Comparison of ENCODE assay signal across 9 mouse cellular contexts in the genomic region with DNA sequence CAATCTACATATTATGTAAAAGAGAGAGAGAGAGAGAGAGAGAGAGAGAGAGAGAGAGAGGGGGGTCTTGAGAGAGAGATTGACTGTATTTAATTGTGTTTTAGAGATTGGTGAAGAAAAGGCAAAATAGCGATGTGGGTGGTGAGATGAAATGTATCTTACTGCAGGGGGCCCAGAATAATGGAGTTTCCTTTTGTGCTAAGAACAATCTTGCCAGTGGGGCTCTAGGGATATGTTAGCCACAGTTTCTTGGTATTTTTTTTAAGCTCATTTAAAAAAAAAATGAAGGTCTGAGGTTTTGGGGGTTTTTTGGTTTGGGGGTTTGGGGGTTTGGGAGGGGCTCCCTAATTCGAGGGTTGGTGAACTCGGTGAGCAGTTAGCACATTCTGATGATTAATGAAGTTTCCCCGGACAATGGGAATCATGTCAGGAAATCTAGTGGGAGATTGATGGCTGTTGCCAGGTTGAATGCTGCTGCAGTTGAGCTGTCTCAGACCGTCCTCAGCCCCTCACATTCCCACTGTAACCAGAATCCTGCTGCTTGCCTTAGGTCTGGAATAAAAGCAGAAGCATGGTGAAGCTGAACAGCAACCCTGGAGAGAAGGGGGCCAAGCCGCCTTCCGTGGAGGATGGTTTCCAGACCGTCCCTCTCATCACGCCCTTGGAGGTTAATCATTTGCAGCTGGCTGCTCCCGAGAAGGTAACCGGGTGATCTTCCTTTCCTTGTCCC. TPM values are rescaled to one million over a fixed set of nuclear protein-coding genes. Genes with fewer than 3 reads are reported as not detected.
DNase-seq lines count a peak whose midpoint lies in the region; ATAC-seq lines count a peak whose summit lies in the region.
"Had no signal": no experiment of that assay in that cellular context is flagged by ENCODE, and none has a peak within 500 bp of the region (broad histone marks: within the 10 kb centered on the region; RNA-seq: fewer than 3 reads in every experiment).

No protein-coding gene starts in this region.

- 1% methylated on average over 11 of the region's 11 CpGs for WGBS in forebrain, embryonic 14.5 days
- 2% methylated on average over 11 of the region's 11 CpGs for WGBS in limb, embryonic 11.5 days

- H3K4me1 ChIP-seq in forebrain, embryonic 14.5 days (ENCODE audit: control insufficient read depth, insufficient read depth, low read length): peaks cover 22% of the 10 kb centered on the region
- H3K4me1 ChIP-seq in limb, embryonic 11.5 days (ENCODE audit: control insufficient read depth, insufficient read depth, low read length): peaks cover 10% of the 10 kb centered on the region; the same call in 1 of the 2 replicates

- peak overlapping the region; percentile 89 for H3K4me2 ChIP-seq in forebrain, embryonic 14.5 days (ENCODE audit: low read length)
- peak overlapping the region; percentile 21; the same call in 1 of the 2 replicates for H3K4me2 ChIP-seq in limb, embryonic 11.5 days (ENCODE audit: low read depth, severe bottlenecking)

- H3K4me3 ChIP-seq in forebrain, embryonic 14.5 days (ENCODE audit: low read depth, low read length): peak overlapping the region; percentile 53
- H3K4me3 ChIP-seq in limb, embryonic 11.5 days (ENCODE audit: low read depth, low read length): no peak overlapping the region

- peaks cover 33% of the 10 kb centered on the region for H3K36me3 ChIP-seq in forebrain, embryonic 14.5 days (ENCODE audit: control insufficient read depth, insufficient read depth, low read length)
- no peaks in the 10 kb centered on the region for H3K36me3 ChIP-seq in limb, embryonic 11.5 days (ENCODE audit: control insufficient read depth, insufficient read depth, low read length)

- peak overlapping the region; percentile 89 for H3K9ac ChIP-seq in forebrain, embryonic 14.5 days (ENCODE audit: low read length)
- H3K9ac ChIP-seq in limb, embryonic 11.5 days (ENCODE audit: low read length): no peak overlapping the region

- intact Hi-C loops in left cerebral cortex, postnatal 4 days (cut with DNase I): loop anchor here (2.0 to 5.0 kb wide), 2 partner anchors 106 to 159 kb away; no protein-coding TSS in a partner anchor
- intact Hi-C loops in left cerebral cortex, postnatal 14 days (cut with DNase I): loop anchor here (5.0 kb wide), 2 partner anchors 61 to 86 kb away; no protein-coding TSS in a partner anchor

- DNase-seq in left cerebral cortex, postnatal 4 days: peak; percentile 33
- DNase-seq in left cerebral cortex, postnatal 14 days (ENCODE audit: low spot score in 2 of 2): no peak
- peak; percentile 58 for DNase-seq in forebrain, embryonic 14.5 days (ENCODE audit: low spot score)
- DNase-seq in limb, embryonic 11.5 days (ENCODE audit: low spot score): no peak
- DNase-seq in thymus, postnatal 0 days (ENCODE audit: low spot score): peak; percentile 47
- no peak for DNase-seq in lung, postnatal 10 days
- DNase-seq in right cerebral cortex, adult 18-20 months: no peak

- no peaks in the 10 kb centered on the region for H3K27me3 ChIP-seq in forebrain, embryonic 14.5 days (replicated peaks; ENCODE audit: control insufficient read depth, insufficient read depth, low read length)
- H3K27me3 ChIP-seq in limb, embryonic 11.5 days (ENCODE audit: control insufficient read depth, insufficient read depth, low read length): no peaks in the 10 kb centered on the region

- no peak for ATAC-seq in forebrain, embryonic 14.5 days
- no peak for ATAC-seq in limb, embryonic 11.5 days (ENCODE audit: insufficient number of reproducible peaks, low FRiP score, low TSS enrichment, low read depth)
- ATAC-seq in granulocyte monocyte progenitor cell, adult 5-6 weeks (replicated peaks; ENCODE audit: poor library complexity, severe bottlenecking): no peak
- ATAC-seq: Patski had no signal

- peak overlapping the region; percentile 96 for H3K27ac ChIP-seq in forebrain, embryonic 14.5 days (ENCODE audit: low read depth, low read length)
- no peak overlapping the region for H3K27ac ChIP-seq in limb, embryonic 11.5 days (replicated peaks; ENCODE audit: low read depth, low read length)

- no peaks in the 10 kb centered on the region for H3K9me3 ChIP-seq in forebrain, embryonic 14.5 days (replicated peaks; ENCODE audit: control insufficient read depth, low read length)
- no peaks in the 10 kb centered on the region for H3K9me3 ChIP-seq in limb, embryonic 11.5 days (ENCODE audit: control insufficient read depth, low read length)

RNA-seq across cellular contexts. Expression of a gene that starts 1.1 kb away (rescaled TPM):
- 1,000 to 10,000 TPM in 1 of 2 experiments, 100 to 1,000 TPM in 1; 972 to 1,023 TPM for total RNA-seq in left cerebral cortex, postnatal 4 days (2021)
- 100 to 1,000 TPM; 759 to 774 TPM for total RNA-seq in left cerebral cortex, postnatal 14 days (2021)
- polyA plus RNA-seq in forebrain, embryonic 14.5 days (2014; fragmentation: Nextera tagmentation; extraction: Ambion mirVana): 304 and 315 TPM in 2 replicates
- 1.5 and 1.9 TPM in 2 replicates for polyA plus RNA-seq in limb, embryonic 11.5 days (2014; fragmentation: Nextera tagmentation; extraction: Ambion mirVana)
- 129 and 138 TPM in 2 replicates for polyA plus RNA-seq in thymus, postnatal 0 days (2015; fragmentation: Nextera tagmentation; extraction: Ambion mirVana)
- total RNA-seq in granulocyte monocyte progenitor cell, adult 5-6 weeks (2014; fragmentation: Nextera tagmentation): not detected in 2 replicates
- not detected in 2 replicates for total RNA-seq in granulocyte monocyte progenitor cell, adult 5-6 weeks (2017)
- polyA plus RNA-seq: Patski had no signal

RNA-seq across cellular contexts. Expression of a gene that starts 36.0 kb away (rescaled TPM):
- total RNA-seq in left cerebral cortex, postnatal 4 days (2021): not detected
- not detected for total RNA-seq in left cerebral cortex, postnatal 14 days (2021)
- 0.14 and 0.25 TPM in 2 replicates for polyA plus RNA-seq in forebrain, embryonic 14.5 days (2014; fragmentation: Nextera tagmentation; extraction: Ambion mirVana)
- polyA plus RNA-seq in limb, embryonic 11.5 days (2014; fragmentation: Nextera tagmentation; extraction: Ambion mirVana): 0.12 TPM in 1 of 2 replicates, not detected in the other
- polyA plus RNA-seq in thymus, postnatal 0 days (2015; fragmentation: Nextera tagmentation; extraction: Ambion mirVana): 0.09 TPM in 1 of 2 replicates, not detected in the other
- not detected in 2 replicates for total RNA-seq in granulocyte monocyte progenitor cell, adult 5-6 weeks (2014; fragmentation: Nextera tagmentation)
- not detected in 2 replicates for total RNA-seq in granulocyte monocyte progenitor cell, adult 5-6 weeks (2017)
- polyA plus RNA-seq: Patski had no signal

Comparison
In these comparisons a context has a peak if more than half of its experiments do, and no peak if none do; other contexts are left out.
1. DNase-seq: peak in left cerebral cortex, postnatal 4 days (single experiment), forebrain, embryonic 14.5 days (single experiment) and thymus, postnatal 0 days (single experiment); none in left cerebral cortex, postnatal 14 days (0 of 2), limb, embryonic 11.5 days (single experiment), lung, postnatal 10 days (single experiment) and right cerebral cortex, adult 18-20 months (single experiment).
2. RNA of a gene that starts 1.1 kb away (total RNA-seq): 972 to 1,023 TPM in left cerebral cortex, postnatal 4 days and 759 to 774 TPM in left cerebral cortex, postnatal 14 days; not detected in granulocyte monocyte progenitor cell, adult 5-6 weeks; every median in the first group is over 100 times any median in the second.